Mouse (Mus musculus) right cerebral cortex, postnatal 14 days (tissue): ENCODE data around the gene Foxo3.
A peak's percentile ranks its signal among the peaks of the same experiment; 100 is the strongest.

Source experiments
- DNase-seq: peaks from one replicate; pipeline ENCODE4 v3.0.0; 2022

The Foxo3 gene

GRCm38 (mm10) chr10:42276507-42277345 is at the start of gene Foxo3:
Foxo3 (minus strand) TSS chr10:42276755.
- peak; percentile 82 for DNase-seq

GRCm38 (mm10) chr10:42325305-42325704 is 48.8 kb upstream of the Foxo3 start:
- DNase-seq = no peak

- no peak for DNase-seq
Measured at GRCm38 (mm10) chr10:42323978-42324377, 47.4 kb upstream of the Foxo3 start.

GRCm38 (mm10) chr10:42313222-42313786 is 36.7 kb upstream of the Foxo3 start:
- no peak for DNase-seq

GRCm38 (mm10) chr10:42312557-42312956 is 36.0 kb upstream of the Foxo3 start:
- no peak for DNase-seq

GRCm38 (mm10) chr10:42308687-42308987 is 32.1 kb upstream of the Foxo3 start:
- no peak for DNase-seq

- peak; percentile 83 for DNase-seq
Measured at GRCm38 (mm10) chr10:42307980-42308686, 31.6 kb upstream of the Foxo3 start.

- no peak for DNase-seq
Measured at GRCm38 (mm10) chr10:42306422-42306821, 29.9 kb upstream of the Foxo3 start.

GRCm38 (mm10) chr10:42300805-42301204 is 24.2 kb upstream of the Foxo3 start:
- DNase-seq = no peak

- no peak for DNase-seq
Measured at GRCm38 (mm10) chr10:42299967-42300366, 23.4 kb upstream of the Foxo3 start.

- DNase-seq = no peak
Measured at GRCm38 (mm10) chr10:42299426-42299825, 22.9 kb upstream of the Foxo3 start.

GRCm38 (mm10) chr10:42297954-42298353 is 21.4 kb upstream of the Foxo3 start:
- no peak for DNase-seq

GRCm38 (mm10) chr10:42297109-42297508 is 20.6 kb upstream of the Foxo3 start:
- DNase-seq = no peak

GRCm38 (mm10) chr10:42296559-42296958 is 20.0 kb upstream of the Foxo3 start:
- DNase-seq = no peak

- no peak for DNase-seq
Measured at GRCm38 (mm10) chr10:42295028-42295427, 18.5 kb upstream of the Foxo3 start.

GRCm38 (mm10) chr10:42294392-42294791 is 17.8 kb upstream of the Foxo3 start:
- DNase-seq = no peak

GRCm38 (mm10) chr10:42293877-42294276 is 17.3 kb upstream of the Foxo3 start:
- DNase-seq = no peak

- DNase-seq = peak; percentile 62
Measured at GRCm38 (mm10) chr10:42291360-42291759, 14.8 kb upstream of the Foxo3 start.

- DNase-seq = no peak
Measured at GRCm38 (mm10) chr10:42287666-42288065, 11.1 kb upstream of the Foxo3 start.

- no peak for DNase-seq
Measured at GRCm38 (mm10) chr10:42278307-42278850, 1.8 kb upstream of the Foxo3 start.

GRCm38 (mm10) chr10:42277476-42278306 is 1.1 kb upstream of the Foxo3 start:
- DNase-seq = peak; percentile 98

GRCm38 (mm10) chr10:42275871-42276501 is 569 bp downstream of the Foxo3 start:
- peak; percentile 31 for DNase-seq
